Mouse (Mus musculus) limb, embryonic 12.5 days (tissue): Measurements from ENCODE around the gene Rpl27. TPM values are rescaled to one million over a fixed set of nuclear protein-coding genes. Genes with fewer than 3 reads are reported as not detected.
A peak's percentile ranks its signal among the peaks of the same experiment; 100 is the strongest.
"Not testable (repeated sequence)": the region's sequence is repeated elsewhere in the genome, so short reads cannot be mapped to it uniquely, and the experiment has no call there.

Source experiments
- ATAC-seq: fragments of 200-750 bp; cut with Nextera tagmentation; 2 replicates; pipeline ENCODE4 v1.8.0; 2017; ENCODE audit warnings: low read depth, moderate TSS enrichment; ENCODE audit not compliant: insufficient number of reproducible peaks, insufficient read depth, low FRiP score, low TSS enrichment
- H3K27ac ChIP-seq: fragments of 300-500 bp; sonication (generic); 2 replicates; pipeline ENCODE4 v1.5.1; 2016; ENCODE audit warnings: mild to moderate bottlenecking, moderate library complexity
- H3K27me3 ChIP-seq: fragments of 300-500 bp; sonication (generic); 2 replicates; pipeline ENCODE4 v1.6.1; 2016; ENCODE audit warnings: mild to moderate bottlenecking, moderate library complexity
- H3K36me3 ChIP-seq: fragments of 300-500 bp; sonication (generic); 2 replicates; pipeline ENCODE4 v1.6.1; 2016; ENCODE audit warnings: mild to moderate bottlenecking, moderate library complexity
- H3K4me1 ChIP-seq: fragments of 300-500 bp; sonication (generic); replicated peaks from 2 replicates; pipeline ENCODE4 v1.6.1; 2016
- H3K4me2 ChIP-seq: fragments of 300-500 bp; sonication (generic); 2 replicates; pipeline ENCODE4 v1.6.1; 2016; ENCODE audit warnings: mild to moderate bottlenecking, moderate library complexity
- H3K4me3 ChIP-seq: fragments of 300-500 bp; sonication (generic); replicated peaks from 2 replicates; pipeline ENCODE4 v1.5.1; 2016; ENCODE audit warnings: mild to moderate bottlenecking
- H3K9ac ChIP-seq: fragments of 300-500 bp; sonication (generic); replicated peaks from 2 replicates; pipeline ENCODE4 v1.6.1; 2016; ENCODE audit warnings: mild to moderate bottlenecking, moderate library complexity
- H3K9me3 ChIP-seq: fragments of 300-500 bp; sonication (generic); 2 replicates; pipeline ENCODE4 v1.6.1; 2016; ENCODE audit warnings: mild to moderate bottlenecking, moderate library complexity
- WGBS: fragments of 180-500 bp; shearing (Covaris S2); methylation state at CpG from one replicate; pipeline ENCODE4 v1.1.7; 2016; 5-methylcytosine and 5-hydroxymethylcytosine counted together
- polyA plus RNA-seq: library from polyadenylated mRNA; unstranded; fragments of >200 nt; fragmentation: Nextera tagmentation; extraction: Ambion mirVana; gene quantifications from 2 replicates; pipeline ENCODE4 v1.2.1, GENCODE M21; 2016

Gene Rpl27
- polyA plus RNA-seq, 1 experiment from 2014 or later = 394 TPM

- Histone ChIP-seq H3K27ac (no peak overlapping the region), H3K4me2 (peak overlapping the region; percentile 92), H3K9ac (no peak overlapping the region), H3K9me3 (no peaks in the 10 kb centered on the region), H3K27me3 (peaks cover 26% of the 10 kb centered on the region), H3K36me3 (0 out of 2 replicates have a peak, but pooled peaks cover 3% of the 10 kb centered on the region), H3K4me1 (peaks cover 28% of the 10 kb centered on the region), H3K4me3 (peak overlapping the region; percentile 76)
- ATAC-seq = no peak
- 60% methylated on average over 4 of the region's 4 CpGs for WGBS
Measured at GRCm38 (mm10) chr11:101469155-101469554, 27.1 kb downstream of the Rpl27 start.

- Histone ChIP-seq H3K27ac (no peak overlapping the region), H3K36me3 (0 out of 2 replicates have a peak, but pooled peaks cover 3% of the 10 kb centered on the region), H3K9ac (no peak overlapping the region), H3K4me2 (no peak overlapping the region), H3K4me3 (no peak overlapping the region), H3K4me1 (peaks cover 18% of the 10 kb centered on the region), H3K27me3 (peaks cover 26% of the 10 kb centered on the region), H3K9me3 (no peaks in the 10 kb centered on the region)
- ATAC-seq = no peak
- 68% methylated on average over 7 of the region's 7 CpGs for WGBS
Measured at GRCm38 (mm10) chr11:101470206-101470605, 28.1 kb downstream of the Rpl27 start.

- H3K27ac ChIP-seq = no peak overlapping the region
Measured at GRCm38 (mm10) chr11:101471926-101472325, 29.8 kb downstream of the Rpl27 start.

DNA sequence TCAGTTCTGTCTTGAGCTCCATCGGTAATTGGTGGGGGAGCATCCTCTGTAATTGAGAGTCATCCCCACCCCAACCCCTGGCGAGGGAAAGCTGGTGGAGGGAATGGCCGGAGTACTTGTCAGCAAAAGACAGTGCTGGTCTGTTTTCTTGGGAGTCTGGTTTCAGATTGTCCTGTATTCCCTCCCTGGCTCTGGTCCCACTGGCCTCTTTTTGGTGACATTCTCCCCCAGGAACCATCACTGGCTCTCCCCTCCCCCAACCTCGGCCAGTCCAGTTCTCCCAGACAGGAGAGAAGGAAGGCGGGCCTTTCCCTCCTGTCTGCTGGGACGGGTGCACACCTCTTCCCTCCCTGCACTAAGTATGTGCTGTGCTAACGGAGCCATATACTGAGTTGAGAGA, 30.2 kb downstream of the Rpl27 start:
- peaks cover 23% of the 10 kb centered on the region for H3K27me3 ChIP-seq
- H3K4me1 ChIP-seq = peaks cover 9% of the 10 kb centered on the region
- H3K9ac ChIP-seq = no peak overlapping the region
- no peak overlapping the region for H3K27ac ChIP-seq
- 43% methylated on average over 7 of the region's 7 CpGs for WGBS
- H3K9me3 ChIP-seq = no peaks in the 10 kb centered on the region
- H3K4me2 ChIP-seq = no peak overlapping the region
- no peak overlapping the region for H3K4me3 ChIP-seq
- no peak for ATAC-seq
- H3K36me3 ChIP-seq = 0 out of 2 replicates have a peak, but pooled peaks cover 3% of the 10 kb centered on the region

More at GRCm38 (mm10) chr11:101471926-101472325, 29.8 kb downstream of the Rpl27 start:
- Histone ChIP-seq H3K4me3 (no peak overlapping the region), H3K36me3 (0 out of 2 replicates have a peak, but pooled peaks cover 3% of the 10 kb centered on the region), H3K9ac (no peak overlapping the region), H3K4me1 (peaks cover 10% of the 10 kb centered on the region), H3K9me3 (no peaks in the 10 kb centered on the region), H3K4me2 (no peak overlapping the region), H3K27me3 (peaks cover 26% of the 10 kb centered on the region)
- WGBS = 65% methylated on average over 3 of the region's 3 CpGs
- no peak for ATAC-seq

DNA sequence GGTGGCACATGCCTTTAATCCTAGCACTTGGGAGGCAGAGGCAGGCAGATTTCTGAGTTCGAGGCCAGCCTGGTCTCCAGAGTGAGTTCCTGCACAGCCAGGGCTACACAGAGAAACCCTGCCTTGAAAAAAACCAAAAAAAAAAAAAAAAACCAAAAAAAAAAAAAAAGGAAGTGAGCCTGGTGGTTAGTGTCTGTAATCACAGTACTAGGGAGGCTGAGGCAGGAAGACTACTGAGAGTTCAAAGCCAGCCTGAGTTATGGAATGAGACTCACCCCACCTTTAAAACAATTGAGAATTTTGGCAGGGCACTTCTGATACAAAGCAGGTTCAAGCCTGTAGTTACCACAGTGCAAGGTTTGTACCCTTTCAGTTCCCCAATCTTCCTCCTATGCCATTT, 31.6 kb downstream of the Rpl27 start:
- WGBS = 81% methylated on average over 1 of the region's 1 CpGs
- not testable (repeated sequence) for H3K9ac ChIP-seq, H3K36me3 ChIP-seq, ATAC-seq, H3K27ac ChIP-seq, H3K9me3 ChIP-seq, H3K4me3 ChIP-seq, H3K4me2 ChIP-seq, H3K4me1 ChIP-seq
- H3K27me3 ChIP-seq = peaks cover 19% of the 10 kb centered on the region

DNA sequence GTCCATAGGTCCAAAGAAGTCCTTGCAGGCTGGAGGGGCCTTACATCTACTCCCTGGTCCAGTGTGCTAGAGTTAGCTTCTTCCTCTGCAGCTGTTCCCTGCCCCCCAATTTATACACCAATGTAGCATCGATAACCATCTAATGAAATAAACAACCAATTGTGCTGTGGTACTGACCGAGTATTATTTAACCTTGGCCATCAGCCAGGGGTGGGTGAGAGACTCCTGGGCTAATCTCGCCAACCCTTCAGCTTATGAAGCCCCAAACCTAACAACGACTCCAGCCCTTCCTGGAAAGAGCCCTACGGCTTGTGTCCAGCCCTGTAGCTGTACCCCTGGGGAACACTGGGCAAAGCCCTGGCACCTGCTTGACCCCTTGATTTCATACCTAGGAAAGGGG, 32.2 kb downstream of the Rpl27 start:
- 85% methylated on average over 5 of the region's 5 CpGs for WGBS
- Histone ChIP-seq H3K27me3 (peaks cover 18% of the 10 kb centered on the region), H3K4me1 (peaks cover 6% of the 10 kb centered on the region; the same call in 1 of the 2 replicates), H3K4me3 (no peak overlapping the region), H3K9me3 (no peaks in the 10 kb centered on the region), H3K9ac (no peak overlapping the region), H3K4me2 (no peak overlapping the region), H3K27ac (no peak overlapping the region), H3K36me3 (0 out of 2 replicates have a peak, but pooled peaks cover 3% of the 10 kb centered on the region)
- ATAC-seq = no peak

DNA sequence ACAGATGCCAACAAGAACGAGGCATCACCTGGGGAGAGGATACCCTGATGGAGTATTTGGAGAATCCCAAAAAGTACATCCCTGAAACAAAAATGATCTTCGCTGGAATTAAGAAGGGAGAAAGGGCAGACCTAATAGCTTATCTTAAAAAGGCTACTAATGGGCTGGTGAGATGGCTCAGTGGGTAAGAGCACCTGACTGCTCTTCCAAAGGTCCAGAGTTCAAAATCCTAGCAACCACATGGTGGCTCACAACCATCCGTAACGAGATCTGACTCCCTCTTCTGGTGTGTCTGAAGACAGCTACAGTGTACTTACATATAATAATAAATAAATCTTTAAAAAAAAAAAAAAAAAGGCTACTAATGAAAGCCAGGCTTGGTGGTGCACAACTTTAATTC, 34.3 kb downstream of the Rpl27 start:
- ATAC-seq, H3K4me1 ChIP-seq: not testable (repeated sequence)
- WGBS = 94% methylated on average over 4 of the region's 4 CpGs

DNA sequence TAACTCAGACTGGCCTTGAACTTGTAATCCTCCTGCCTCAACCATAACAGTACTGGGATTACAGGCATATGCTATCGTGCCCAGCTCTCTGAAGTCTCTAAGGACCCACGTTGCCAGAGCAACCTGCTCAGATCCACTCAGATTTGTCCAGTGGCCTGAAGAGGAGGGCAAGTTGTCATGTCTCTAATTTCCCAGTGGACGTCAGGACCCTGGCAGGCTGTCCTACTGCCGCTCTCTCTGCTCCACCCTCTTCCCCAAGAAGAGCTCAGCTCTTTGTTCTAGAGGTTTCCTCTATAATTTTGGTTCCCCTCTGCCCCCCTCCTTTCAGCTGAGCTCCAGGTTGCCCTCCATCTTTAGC, 35.1 kb downstream of the Rpl27 start:
- Histone ChIP-seq H3K4me2 (no peak overlapping the region), H3K9ac (no peak overlapping the region), H3K27me3 (peaks cover 7% of the 10 kb centered on the region; the same call in 1 of the 2 replicates), H3K4me1 (peaks cover 9% of the 10 kb centered on the region; the same call in 1 of the 2 replicates), H3K36me3 (no peaks in the 10 kb centered on the region), H3K27ac (no peak overlapping the region), H3K4me3 (no peak overlapping the region), H3K9me3 (no peaks in the 10 kb centered on the region)
- 50% methylated on average over 4 of the region's 4 CpGs for WGBS
- no peak for ATAC-seq

More for the DNA sequence above, 34.3 kb downstream of the Rpl27 start:
- not testable (repeated sequence) for H3K4me2 ChIP-seq, H3K27ac ChIP-seq, H3K36me3 ChIP-seq, H3K4me3 ChIP-seq, H3K9me3 ChIP-seq, H3K9ac ChIP-seq
- H3K27me3 ChIP-seq = peaks cover 10% of the 10 kb centered on the region; the same call in 1 of the 2 replicates

DNA sequence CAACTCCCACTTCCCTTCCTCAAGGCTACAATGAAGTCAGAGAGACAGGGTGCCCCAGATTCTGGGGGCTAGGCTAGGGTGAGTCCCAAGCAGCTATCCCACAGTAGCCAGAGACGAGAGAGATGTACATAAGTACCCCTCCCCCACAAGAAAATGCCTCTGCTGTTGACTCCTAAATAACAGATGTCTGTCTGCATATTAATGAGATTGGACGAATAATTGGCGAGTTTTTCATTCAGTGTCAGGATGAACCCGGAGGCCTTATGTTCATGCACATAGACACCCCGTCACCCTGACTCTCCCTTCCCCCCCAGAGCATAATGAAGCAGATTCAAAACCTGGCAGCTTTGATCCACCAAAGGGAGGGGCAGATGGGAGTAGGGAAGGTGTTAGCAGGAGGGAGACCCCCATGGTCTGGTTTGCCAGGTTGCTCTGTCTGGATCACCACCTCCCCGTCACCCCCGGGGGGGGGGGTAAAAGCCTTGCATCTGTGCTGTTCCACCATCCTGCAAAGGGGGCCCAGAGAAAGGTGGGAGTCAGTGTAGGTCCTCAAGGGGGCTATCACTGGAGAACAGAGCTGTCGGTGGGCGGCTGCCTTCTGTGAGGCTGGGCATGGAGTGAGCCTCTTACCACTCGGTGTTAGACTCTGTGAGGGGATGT, 35.6 kb downstream of the Rpl27 start:
- Histone ChIP-seq H3K9ac (no peak overlapping the region), H3K4me2 (no peak overlapping the region), H3K4me3 (no peak overlapping the region), H3K36me3 (no peaks in the 10 kb centered on the region), H3K4me1 (peaks cover 9% of the 10 kb centered on the region; the same call in 1 of the 2 replicates), H3K9me3 (no peaks in the 10 kb centered on the region), H3K27me3 (peaks cover 6% of the 10 kb centered on the region; the same call in 1 of the 2 replicates), H3K27ac (no peak overlapping the region)
- ATAC-seq = no peak
- WGBS = 57% methylated on average over 10 of the region's 10 CpGs

- Histone ChIP-seq H3K27ac (peak overlapping the region; percentile 29; the same call in 1 of the 2 replicates), H3K36me3 (no peaks in the 10 kb centered on the region), H3K9me3 (no peaks in the 10 kb centered on the region), H3K4me3 (no peak overlapping the region), H3K9ac (0 out of 2 replicates have a peak overlapping the region, but pooled peaks have one; percentile 2), H3K4me2 (peak overlapping the region; percentile 39), H3K27me3 (peaks cover 6% of the 10 kb centered on the region; the same call in 1 of the 2 replicates), H3K4me1 (peaks cover 9% of the 10 kb centered on the region; the same call in 1 of the 2 replicates)
- no peak for ATAC-seq
- WGBS = 14% methylated on average over 18 of the region's 18 CpGs
Measured at GRCm38 (mm10) chr11:101479171-101479635, 37.1 kb downstream of the Rpl27 start.

DNA sequence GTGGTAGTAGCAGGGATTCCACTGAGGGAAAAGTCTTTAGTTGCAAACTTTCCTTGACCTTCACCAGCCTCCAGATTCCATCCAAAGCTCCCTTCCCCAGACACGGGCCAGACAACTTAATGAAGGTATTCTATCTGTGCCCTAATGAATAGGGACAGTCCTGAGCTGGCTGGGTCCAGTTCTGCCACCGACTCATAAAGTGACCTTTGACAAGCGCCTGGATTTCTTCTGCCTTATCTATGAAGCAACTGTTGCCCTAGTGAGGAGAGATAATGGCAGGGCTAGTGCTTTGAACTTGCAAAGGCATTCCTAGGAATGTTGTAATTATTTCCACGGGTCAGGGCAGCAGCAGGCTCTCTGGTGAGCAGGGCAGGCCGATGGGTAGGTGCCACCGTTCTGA, 38.8 kb downstream of the Rpl27 start:
- no peaks in the 10 kb centered on the region for H3K36me3 ChIP-seq
- peaks cover 9% of the 10 kb centered on the region; the same call in 1 of the 2 replicates for H3K4me1 ChIP-seq
- no peak overlapping the region for H3K27ac ChIP-seq
- no peak overlapping the region for H3K4me2 ChIP-seq
- no peaks in the 10 kb centered on the region for H3K9me3 ChIP-seq
- peaks cover 6% of the 10 kb centered on the region; the same call in 1 of the 2 replicates for H3K27me3 ChIP-seq
- ATAC-seq = no peak
- H3K9ac ChIP-seq = no peak overlapping the region
- H3K4me3 ChIP-seq = no peak overlapping the region
- WGBS = 33% methylated on average over 6 of the region's 6 CpGs
